ENCODE assay signal across 10 mouse cellular contexts in the genomic region with DNA sequence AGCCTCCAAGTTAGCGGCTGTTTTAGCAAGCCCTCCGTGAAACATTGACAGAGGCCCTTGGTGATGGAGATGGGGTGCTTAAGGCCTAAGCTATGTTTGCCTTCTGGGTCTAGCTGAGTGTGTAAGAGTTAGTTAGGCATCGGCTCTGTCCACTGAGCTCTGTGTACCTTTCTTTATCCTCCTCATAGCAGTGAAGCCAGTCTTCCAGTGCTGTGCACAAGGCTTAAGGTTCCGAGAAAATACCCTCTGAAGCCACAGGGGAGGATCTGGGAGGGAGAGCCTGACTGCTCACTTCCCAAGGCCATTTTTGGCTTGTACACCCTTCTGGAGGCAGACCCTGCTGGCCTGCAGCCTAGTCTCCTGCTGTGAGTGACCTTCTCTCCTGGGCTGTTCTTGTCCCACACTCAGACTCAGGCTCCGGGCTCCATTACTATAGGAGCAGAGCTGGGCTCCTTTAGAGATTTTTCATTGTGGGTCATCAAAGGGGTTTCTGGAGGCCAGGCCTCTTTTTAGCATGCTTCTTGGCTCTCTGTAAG. TPM values are rescaled to one million over a fixed set of nuclear protein-coding genes. Genes with fewer than 3 reads are reported as not detected.
DNase-seq lines count a peak whose midpoint lies in the region; ATAC-seq and TF ChIP-seq lines count a peak whose summit lies in the region.
"Had no signal": no experiment of that assay in that cellular context is flagged by ENCODE, and none has a peak within 500 bp of the region (broad histone marks: within the 10 kb centered on the region; RNA-seq: fewer than 3 reads in every experiment).

No protein-coding gene starts in this region.

- peak; percentile 86 for DNase-seq in adrenal gland, adult (ENCODE audit: inconsistent age in 2 of 2, low spot score in 1 of 2)
- DNase-seq in adrenal gland, adult 18-20 months (ENCODE audit: low spot score in 2 of 2): no peak
- peak; percentile 57 for DNase-seq in NIH3T3 (ENCODE audit: low read depth)
- DNase-seq in forebrain, embryonic 10.5 days (ENCODE audit: extremely low spot score, low spot score): no peak
- DNase-seq in hindbrain, postnatal 0 days (ENCODE audit: low spot score): peak; percentile 55
- no peak for DNase-seq in embryonic facial prominence, embryonic 10.5 days (ENCODE audit: low spot score)
- no peak for DNase-seq in gastrocnemius, adult 18-20 months (ENCODE audit: low spot score)
- DNase-seq in liver, postnatal 0 days: no peak
- DNase-seq: spleen, adult 18-20 months had no signal

- 81% methylated on average over 5 of the region's 5 CpGs for WGBS in forebrain, embryonic 10.5 days
- 56% methylated on average over 5 of the region's 5 CpGs for WGBS in hindbrain, postnatal 0 days
- WGBS in embryonic facial prominence, embryonic 10.5 days: 83% methylated on average over 5 of the region's 5 CpGs
- 82% methylated on average over 5 of the region's 5 CpGs for WGBS in liver, postnatal 0 days (ENCODE audit: insufficient replicate concordance)

- H3K27ac ChIP-seq in forebrain, embryonic 10.5 days: 0 out of 2 replicates have a peak overlapping the region, but pooled peaks have one; percentile 40
- peak overlapping the region; percentile 79 for H3K27ac ChIP-seq in hindbrain, postnatal 0 days
- H3K27ac ChIP-seq in embryonic facial prominence, embryonic 10.5 days (replicated peaks): no peak overlapping the region
- no peak overlapping the region for H3K27ac ChIP-seq in liver, postnatal 0 days (ENCODE audit: low read depth)
- H3K27ac ChIP-seq: liver, embryonic 15.5 days had no signal

- peak; percentile 18; the same call in 1 of the 2 replicates for TF ChIP-seq CTCF in hindbrain, postnatal 0 days (IDR thresholded peaks at IDR 0.05; ENCODE audit: low read depth)
- no peak for TF ChIP-seq CTCF in liver, postnatal 0 days (IDR thresholded peaks at IDR 0.05; ENCODE audit: low read depth)

- H3K27me3 ChIP-seq in forebrain, embryonic 10.5 days (ENCODE audit: poor library complexity, severe bottlenecking): no peaks in the 10 kb centered on the region
- H3K27me3 ChIP-seq in hindbrain, postnatal 0 days (ENCODE audit: insufficient read depth, low read length): no peaks in the 10 kb centered on the region
- H3K27me3 ChIP-seq in embryonic facial prominence, embryonic 10.5 days (replicated peaks; ENCODE audit: low read depth, poor library complexity, severe bottlenecking): no peaks in the 10 kb centered on the region
- H3K27me3 ChIP-seq in liver, postnatal 0 days (ENCODE audit: insufficient read depth, low read length): no peaks in the 10 kb centered on the region
- H3K27me3 ChIP-seq: liver, embryonic 15.5 days had no signal

- H3K36me3 ChIP-seq in forebrain, embryonic 10.5 days (replicated peaks): peaks cover 24% of the 10 kb centered on the region
- peaks cover 7% of the 10 kb centered on the region; the same call in 1 of the 2 replicates for H3K36me3 ChIP-seq in hindbrain, postnatal 0 days (ENCODE audit: insufficient read depth, low read length)
- peaks cover 26% of the 10 kb centered on the region for H3K36me3 ChIP-seq in embryonic facial prominence, embryonic 10.5 days (replicated peaks)
- H3K36me3 ChIP-seq in liver, postnatal 0 days (replicated peaks; ENCODE audit: insufficient read depth, low read length): no peaks in the 10 kb centered on the region; the same call in none of the 2 replicates

- H3K4me3 ChIP-seq in forebrain, embryonic 10.5 days: no peak overlapping the region
- no peak overlapping the region for H3K4me3 ChIP-seq in hindbrain, postnatal 0 days (ENCODE audit: low read length)
- H3K4me3 ChIP-seq in embryonic facial prominence, embryonic 10.5 days: no peak overlapping the region
- no peak overlapping the region for H3K4me3 ChIP-seq in liver, postnatal 0 days (ENCODE audit: low read depth, low read length)
- H3K4me3 ChIP-seq: liver, embryonic 15.5 days had no signal

- H3K4me2 ChIP-seq in hindbrain, postnatal 0 days (ENCODE audit: low read depth, low read length): no peak overlapping the region
- no peak overlapping the region for H3K4me2 ChIP-seq in liver, postnatal 0 days (ENCODE audit: low read depth, low read length)
- H3K4me2 ChIP-seq: liver, embryonic 15.5 days had no signal

- peak; percentile 18; the same call in 1 of the 2 replicates for ATAC-seq in hindbrain, postnatal 0 days
- no peak for ATAC-seq in liver, postnatal 0 days

- H3K9me3 ChIP-seq in forebrain, embryonic 10.5 days: no peaks in the 10 kb centered on the region
- no peaks in the 10 kb centered on the region for H3K9me3 ChIP-seq in hindbrain, postnatal 0 days (ENCODE audit: low read length)
- H3K9me3 ChIP-seq in embryonic facial prominence, embryonic 10.5 days: no peaks in the 10 kb centered on the region
- no peaks in the 10 kb centered on the region for H3K9me3 ChIP-seq in liver, postnatal 0 days (ENCODE audit: low read length)
- H3K9me3 ChIP-seq: liver, embryonic 15.5 days had no signal

- H3K9ac ChIP-seq in hindbrain, postnatal 0 days (replicated peaks; ENCODE audit: low read length): no peak overlapping the region
- H3K9ac ChIP-seq in liver, postnatal 0 days (replicated peaks): no peak overlapping the region
- H3K9ac ChIP-seq: liver, embryonic 15.5 days had no signal

- TF ChIP-seq EP300 in liver, postnatal 0 days (IDR thresholded peaks at IDR 0.05; ENCODE audit: low read depth): no peak

- peaks cover 38% of the 10 kb centered on the region for H3K4me1 ChIP-seq in forebrain, embryonic 10.5 days
- H3K4me1 ChIP-seq in hindbrain, postnatal 0 days (ENCODE audit: insufficient read depth, low read length): peaks cover 26% of the 10 kb centered on the region
- peaks cover 36% of the 10 kb centered on the region for H3K4me1 ChIP-seq in embryonic facial prominence, embryonic 10.5 days
- H3K4me1 ChIP-seq in liver, postnatal 0 days (ENCODE audit: insufficient read depth): no peaks in the 10 kb centered on the region

RNA-seq across cellular contexts. Expression of a gene that starts 56.7 kb away (rescaled TPM):
- total RNA-seq in adrenal gland, adult 18-20 months (2021): 10 to 100 TPM; 61.4 to 78.9 TPM
- 10.8 and 12.0 TPM in 2 replicates for polyA plus RNA-seq in forebrain, embryonic 10.5 days (2016; fragmentation: Nextera tagmentation; extraction: Ambion mirVana)
- total RNA-seq in hindbrain, postnatal 0 days (2014; rRNA removed): 23.9 and 30.9 TPM in 2 replicates
- polyA plus RNA-seq in hindbrain, postnatal 0 days (2015; fragmentation: Nextera tagmentation; extraction: Ambion mirVana): 9.6 and 10.0 TPM in 2 replicates
- 11.6 and 12.7 TPM in 2 replicates for polyA plus RNA-seq in embryonic facial prominence, embryonic 10.5 days (2016; fragmentation: Nextera tagmentation; extraction: Ambion mirVana)
- total RNA-seq in gastrocnemius, adult 18-20 months (2021): 1 to 10 TPM; 2.2 to 4.1 TPM
- 0.53 and 0.82 TPM in 2 replicates for polyA plus RNA-seq in liver, postnatal 0 days (2015; fragmentation: Nextera tagmentation; extraction: Ambion mirVana)

RNA-seq across cellular contexts. Expression of a gene that starts 56.7 kb away (rescaled TPM):
- total RNA-seq in adrenal gland, adult 18-20 months (2021): not detected
- 0.12 and 0.15 TPM in 2 replicates for polyA plus RNA-seq in forebrain, embryonic 10.5 days (2016; fragmentation: Nextera tagmentation; extraction: Ambion mirVana)
- total RNA-seq in hindbrain, postnatal 0 days (2014; rRNA removed): not detected in 2 replicates
- 0.58 and 0.82 TPM in 2 replicates for polyA plus RNA-seq in hindbrain, postnatal 0 days (2015; fragmentation: Nextera tagmentation; extraction: Ambion mirVana)
- polyA plus RNA-seq in embryonic facial prominence, embryonic 10.5 days (2016; fragmentation: Nextera tagmentation; extraction: Ambion mirVana): 0.28 TPM in 1 of 2 replicates, not detected in the other
- total RNA-seq in gastrocnemius, adult 18-20 months (2021): not detected
- polyA plus RNA-seq in liver, postnatal 0 days (2015; fragmentation: Nextera tagmentation; extraction: Ambion mirVana): not detected in 2 replicates
- polyA plus RNA-seq: liver, embryonic 15.5 days had no signal

RNA-seq across cellular contexts. Expression of a gene that starts 56.7 kb away (rescaled TPM):
- total RNA-seq in adrenal gland, adult 18-20 months (2021): 100 to 1,000 TPM; 102 to 121 TPM
- 134 and 135 TPM in 2 replicates for polyA plus RNA-seq in forebrain, embryonic 10.5 days (2016; fragmentation: Nextera tagmentation; extraction: Ambion mirVana)
- 24.9 and 33.2 TPM in 2 replicates for total RNA-seq in hindbrain, postnatal 0 days (2014; rRNA removed)
- 181 and 183 TPM in 2 replicates for polyA plus RNA-seq in hindbrain, postnatal 0 days (2015; fragmentation: Nextera tagmentation; extraction: Ambion mirVana)
- 127 and 129 TPM in 2 replicates for polyA plus RNA-seq in embryonic facial prominence, embryonic 10.5 days (2016; fragmentation: Nextera tagmentation; extraction: Ambion mirVana)
- 10 to 100 TPM; 23.2 to 26.7 TPM for total RNA-seq in gastrocnemius, adult 18-20 months (2021)
- polyA plus RNA-seq in liver, postnatal 0 days (2015; fragmentation: Nextera tagmentation; extraction: Ambion mirVana): 41.3 and 41.4 TPM in 2 replicates

Comparison
In these comparisons a context has a peak if more than half of its experiments do, and no peak if none do; other contexts are left out.
1. DNase-seq: peak in adrenal gland, adult (2 of 2), NIH3T3 (single experiment) and hindbrain, postnatal 0 days (single experiment); none in adrenal gland, adult 18-20 months (0 of 2), forebrain, embryonic 10.5 days (single experiment), embryonic facial prominence, embryonic 10.5 days (single experiment), gastrocnemius, adult 18-20 months (single experiment) and liver, postnatal 0 days (single experiment).
2. H3K27ac ChIP-seq: peak in forebrain, embryonic 10.5 days (single experiment) and hindbrain, postnatal 0 days (single experiment); none in embryonic facial prominence, embryonic 10.5 days (single experiment) and liver, postnatal 0 days (single experiment).